Mouse (Mus musculus) testis, postnatal 14 days (tissue): ENCODE data around the gene Coil.

Source experiments
- DNase-seq: peaks from one replicate; pipeline ENCODE4 v3.0.0; 2021; ENCODE audit warnings: low spot score

The Coil gene

DNA sequence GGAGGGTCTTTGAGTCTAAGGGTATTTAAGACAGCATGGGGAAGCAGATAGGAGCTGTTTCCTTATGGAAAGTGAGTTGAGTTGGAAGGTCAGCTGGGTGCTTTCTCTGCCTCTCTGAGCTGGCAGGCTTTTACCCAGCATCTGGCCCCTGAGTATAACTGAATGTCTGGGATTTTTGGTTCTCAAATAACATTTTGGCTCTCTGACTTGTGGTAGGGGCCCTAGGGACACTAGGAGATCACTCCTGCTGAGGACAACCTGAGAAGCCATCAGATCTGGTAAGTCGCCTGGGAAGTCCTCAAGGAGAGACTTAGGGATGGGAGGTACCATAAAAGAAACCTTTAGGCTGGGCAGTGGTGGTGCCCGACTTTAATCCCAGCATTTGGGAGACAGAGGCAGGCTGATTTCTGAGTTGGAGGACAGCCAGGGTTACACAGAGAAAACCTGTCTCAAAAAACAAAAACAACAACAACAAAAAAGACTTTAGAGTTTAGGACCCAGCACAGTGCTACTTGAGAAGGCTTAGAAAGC, at the start of gene Coil:
Coil (plus strand) TSS at position 51 of the 531 bp plus-strand sequence.
- peak; percentile 46 for DNase-seq

GRCm38 (mm10) chr11:88926566-88926965, 43.5 kb upstream of the Coil start:
- no peak for DNase-seq

- DNase-seq, result no peak
These were observed 38.1 kb upstream of the Coil start for GRCm38 (mm10) chr11:88931692-88932530.

GRCm38 (mm10) chr11:88933030-88933429, 37.0 kb upstream of the Coil start:
- no peak for DNase-seq

- no peak for DNase-seq
These were observed 35.7 kb upstream of the Coil start for GRCm38 (mm10) chr11:88934089-88935000.

DNA sequence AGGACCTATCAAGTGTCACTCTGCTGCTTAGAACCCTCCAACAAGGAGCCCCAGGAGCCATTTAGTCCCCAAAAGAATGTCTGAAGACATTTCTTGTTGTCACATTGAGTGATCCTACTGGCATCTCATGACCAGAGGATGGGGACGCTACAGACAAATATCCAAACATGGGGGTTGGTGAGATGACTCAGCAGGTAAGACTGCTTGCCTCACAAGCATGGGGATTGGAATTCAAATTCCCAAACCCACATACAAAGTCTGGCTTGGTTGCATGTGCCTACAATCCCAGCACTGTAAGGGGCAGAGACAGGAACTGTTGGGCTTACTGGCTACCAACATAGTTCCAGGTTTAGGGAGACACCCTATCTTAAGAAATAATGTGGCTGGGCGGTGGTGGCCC, 32.2 kb upstream of the Coil start:
- no peak for DNase-seq

- no peak for DNase-seq
These were observed 31.3 kb upstream of the Coil start for GRCm38 (mm10) chr11:88938770-88939169.

- DNase-seq, result no peak
These were observed 30.4 kb upstream of the Coil start for GRCm38 (mm10) chr11:88939634-88940033.

GRCm38 (mm10) chr11:88941489-88941888, 28.6 kb upstream of the Coil start:
- no peak for DNase-seq

DNA sequence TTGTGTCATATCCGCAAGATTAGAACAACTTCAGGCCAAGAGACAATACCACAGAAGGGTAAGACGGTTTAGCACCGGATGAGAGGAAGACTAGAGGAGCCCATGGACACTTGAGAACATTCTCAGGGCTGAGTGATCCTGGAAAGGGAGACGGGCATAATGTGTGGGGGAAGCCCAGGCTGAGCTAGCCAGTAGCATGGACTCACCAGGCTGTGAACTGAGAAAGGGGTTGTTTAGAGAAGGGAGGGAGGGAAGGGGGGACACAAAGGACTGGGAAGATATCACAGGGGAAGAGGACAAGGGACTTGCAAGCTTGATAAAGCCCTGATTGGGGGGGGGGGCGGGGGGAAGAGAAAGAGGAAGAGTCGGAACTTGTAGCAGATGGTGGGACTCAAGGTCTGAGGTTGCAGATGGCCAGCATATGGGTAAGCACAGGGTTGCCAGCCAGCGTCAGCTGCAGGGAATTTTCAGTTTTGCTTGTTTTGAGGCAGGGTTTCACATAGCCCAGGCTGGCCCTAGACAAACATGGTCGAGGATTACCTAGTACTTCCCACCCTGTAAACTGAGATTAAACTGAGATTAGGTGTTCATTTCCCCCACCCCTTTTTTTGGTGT, 24.0 kb upstream of the Coil start:
- no peak for DNase-seq

GRCm38 (mm10) chr11:88948896-88949295, 21.2 kb upstream of the Coil start:
- DNase-seq, result no peak

- no peak for DNase-seq
These were observed 20.0 kb upstream of the Coil start for GRCm38 (mm10) chr11:88949802-88950639.

GRCm38 (mm10) chr11:88950640-88951250, 19.3 kb upstream of the Coil start:
- no peak for DNase-seq

DNA sequence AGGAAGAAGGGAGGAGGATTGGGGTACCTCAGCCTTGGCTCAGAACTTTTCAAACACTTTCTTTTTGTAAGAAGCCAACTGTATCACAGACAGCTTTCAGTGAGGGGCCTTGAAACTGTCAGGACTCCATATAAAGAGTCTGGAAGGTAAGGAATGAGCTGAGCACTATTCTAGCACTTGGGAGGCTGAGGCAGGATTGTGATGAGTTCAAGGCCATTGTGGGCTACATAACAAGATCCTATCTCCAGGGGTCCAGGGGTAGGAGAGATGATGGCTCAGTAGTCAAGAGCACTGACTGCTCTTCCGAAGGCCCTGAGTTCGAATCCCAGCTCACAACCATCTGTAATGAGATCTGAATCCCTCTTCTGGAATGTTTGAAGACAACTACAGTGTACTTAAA, 18.5 kb upstream of the Coil start:
- DNase-seq, result no peak

- DNase-seq, result no peak
These were observed 17.9 kb upstream of the Coil start for GRCm38 (mm10) chr11:88952117-88952516.

DNA sequence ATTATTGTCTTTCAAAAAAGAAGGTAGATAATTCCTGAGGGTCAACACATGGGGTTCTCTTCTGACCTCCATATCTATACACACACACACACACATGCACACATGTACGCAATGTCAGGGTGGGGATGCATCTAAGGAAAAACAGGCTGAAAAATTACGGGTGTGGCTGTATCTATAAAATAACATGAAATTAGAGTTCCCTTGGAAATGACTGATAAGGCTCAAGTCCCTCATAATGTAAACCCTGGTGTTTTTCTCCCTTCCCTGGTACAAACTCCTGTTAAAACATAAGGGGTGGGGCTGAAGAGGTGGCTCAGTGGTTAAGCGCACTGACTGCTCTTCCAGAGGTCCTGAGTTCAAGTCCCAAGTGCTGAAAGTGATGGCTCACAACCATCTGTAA, 16.5 kb upstream of the Coil start:
- DNase-seq, result no peak

GRCm38 (mm10) chr11:88954803-88955202, 15.2 kb upstream of the Coil start:
- DNase-seq, result no peak

DNA sequence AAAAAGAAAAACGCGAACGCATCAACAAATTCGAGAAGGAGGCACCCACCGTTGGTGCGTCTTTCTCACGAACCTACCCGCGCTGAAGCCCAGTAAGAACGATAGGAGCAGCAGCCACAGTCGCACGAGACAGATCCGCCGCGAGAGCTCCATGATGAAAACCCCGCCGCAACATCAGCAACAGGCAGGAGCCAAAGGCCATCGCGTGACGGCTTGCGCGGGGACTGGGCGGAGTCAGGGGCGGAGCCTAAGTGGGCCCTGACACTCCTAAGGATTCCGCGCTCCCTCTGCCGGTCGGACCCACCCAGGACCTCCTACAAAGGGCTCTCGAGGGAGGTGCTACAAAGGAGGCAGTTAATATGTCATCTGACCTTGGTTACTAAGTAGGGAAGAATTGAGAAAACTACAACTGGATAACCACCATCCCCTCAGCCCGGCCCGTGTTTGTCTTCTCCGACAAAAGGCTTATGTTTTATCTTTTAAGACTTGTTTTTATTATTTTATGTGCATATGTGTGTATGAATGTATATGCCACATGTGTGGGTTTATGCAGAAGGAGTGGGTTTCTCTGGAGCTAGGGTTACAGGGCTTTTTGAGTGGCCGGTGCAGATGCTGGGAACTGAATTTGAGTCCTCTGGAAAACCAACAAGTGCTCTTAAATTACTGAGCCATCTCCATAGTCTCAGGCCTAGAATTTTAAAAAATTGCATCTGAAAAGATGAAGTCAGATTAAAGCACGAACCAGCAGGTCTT, 14.7 kb upstream of the Coil start, which contains the start of gene Scpep1:
Scpep1 (minus strand) TSS at position 249 of the 753 bp plus-strand sequence.
- DNase-seq, result peak; percentile 94

- no peak for DNase-seq
These were observed 11.2 kb upstream of the Coil start for GRCm38 (mm10) chr11:88958851-88959250.

DNA sequence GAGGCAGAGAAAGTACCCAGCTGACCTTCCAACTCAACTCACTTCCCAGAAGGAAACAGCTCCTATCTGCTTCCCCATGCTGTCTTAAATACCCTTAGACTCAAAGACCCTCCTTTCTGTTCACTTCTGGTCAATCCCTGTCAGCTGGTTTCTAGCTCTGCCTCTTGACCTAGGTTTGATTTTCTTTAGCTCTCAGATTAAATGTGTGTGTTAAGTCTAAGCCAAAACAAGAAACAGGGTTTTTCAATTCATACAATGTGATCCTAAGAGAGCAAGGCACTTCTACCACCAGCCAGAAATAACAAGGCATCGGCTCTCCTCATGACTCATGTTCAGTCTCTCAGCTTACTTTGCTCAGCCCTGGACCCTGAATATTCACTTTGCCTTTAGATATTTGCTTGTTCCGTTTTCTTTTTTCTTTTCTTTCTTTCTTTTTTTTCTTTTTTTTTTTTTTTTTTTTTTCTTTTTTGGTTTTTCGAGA, 3.1 kb upstream of the Coil start, which contains the start of gene Elobl:
Elobl (minus strand) TSS at position 51 of the 481 bp plus-strand sequence.
- DNase-seq, result no peak
